Mouse (Mus musculus) liver, embryonic 15.5 days (tissue): ENCODE measurements at regions not wholly inside any gene's neighbourhood (a gene's known extent, or its start where the extent isn't known, plus 50 kb on each side); places are given as distances from the start of the nearest gene placed in this dataset.

ENCODE experiments used
- ATAC-seq: fragments of 200-750 bp; cut with Nextera tagmentation; 2 replicates; pipeline ENCODE4 v1.8.0; 2017; ENCODE audit warnings: moderate number of reproducible peaks, mild to moderate bottlenecking, moderate library complexity; ENCODE audit not compliant: insufficient read depth
- H3K27ac ChIP-seq: fragments of 300-500 bp; sonication (generic); replicated peaks from 2 replicates; pipeline ENCODE4 v1.5.1; 2015; ENCODE audit warnings: mild to moderate bottlenecking, inconsistent platforms
- H3K27me3 ChIP-seq: fragments of 300-500 bp; sonication (generic); 2 replicates; pipeline ENCODE4 v1.6.1; 2015; ENCODE audit warnings: mild to moderate bottlenecking, inconsistent platforms
- H3K36me3 ChIP-seq: fragments of 300-500 bp; sonication (generic); replicated peaks from 2 replicates; pipeline ENCODE4 v1.6.1; 2015; ENCODE audit warnings: moderate library complexity, mild to moderate bottlenecking, inconsistent platforms
- H3K4me1 ChIP-seq: fragments of 300-500 bp; sonication (generic); replicated peaks from 2 replicates; pipeline ENCODE4 v1.6.1; 2015; ENCODE audit warnings: inconsistent platforms
- H3K4me2 ChIP-seq: fragments of 300-500 bp; sonication (generic); 2 replicates; pipeline ENCODE4 v1.6.1; 2015; ENCODE audit warnings: moderate library complexity, mild to moderate bottlenecking, inconsistent platforms
- H3K4me3 ChIP-seq: fragments of 300-500 bp; sonication (generic); replicated peaks from 2 replicates; pipeline ENCODE4 v1.5.1; 2015; ENCODE audit warnings: mild to moderate bottlenecking, inconsistent platforms
- H3K9ac ChIP-seq: fragments of 300-500 bp; sonication (generic); 2 replicates; pipeline ENCODE4 v1.6.1; 2015; ENCODE audit warnings: moderate library complexity, mild to moderate bottlenecking, inconsistent platforms
- H3K9me3 ChIP-seq: fragments of 300-500 bp; sonication (generic); replicated peaks from 2 replicates; pipeline ENCODE4 v1.6.1; 2016; ENCODE audit warnings: inconsistent platforms
- WGBS: fragments of 180-500 bp; shearing (Covaris S2); methylation state at CpG from one replicate; pipeline ENCODE4 v1.1.7; 2015; ENCODE audit warnings: mixed read lengths; ENCODE audit not compliant: insufficient replicate concordance; 5-methylcytosine and 5-hydroxymethylcytosine counted together

DNA sequence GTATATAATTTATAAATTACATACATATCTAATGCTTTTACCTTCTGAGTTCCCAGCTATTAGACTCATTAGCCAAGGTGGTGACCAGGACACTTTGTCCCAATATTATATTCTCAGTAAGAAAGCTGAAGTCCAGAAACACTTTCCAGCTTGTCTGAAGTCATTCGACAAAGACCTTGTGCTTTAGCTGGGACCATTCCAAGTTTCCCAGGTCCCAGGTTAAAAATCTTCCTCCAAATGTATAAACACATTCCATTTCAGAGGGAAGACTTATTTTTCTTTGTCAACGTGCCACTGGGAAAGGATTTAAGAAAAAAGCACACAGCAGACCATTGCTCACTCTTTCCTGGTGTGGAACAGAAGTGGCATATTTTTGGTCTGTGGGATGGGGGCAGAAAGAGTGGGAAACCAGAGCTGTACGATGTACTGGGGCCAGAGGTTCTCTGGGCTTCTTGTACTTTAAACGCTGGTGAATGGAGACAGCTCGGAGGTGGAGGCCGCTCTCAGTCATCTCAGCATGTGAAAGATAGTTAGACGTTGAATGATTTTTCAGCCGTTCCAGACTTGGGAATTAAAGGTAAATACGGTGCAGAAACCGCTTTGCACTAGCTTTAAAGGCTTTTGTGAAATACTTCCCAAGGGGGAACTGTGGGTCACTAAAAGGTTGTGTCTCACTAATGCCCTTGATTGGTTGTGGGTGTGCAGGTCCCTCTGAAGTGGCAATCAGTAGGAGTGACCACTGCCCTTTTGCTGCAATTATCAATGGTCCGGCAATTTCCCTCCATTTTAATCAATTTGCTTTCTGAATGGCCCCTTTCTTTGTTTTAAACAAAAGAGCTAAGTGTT, 261.2 kb upstream of the A1bg start:
- Histone ChIP-seq H3K4me2 (no peak overlapping the region), H3K9ac (no peak overlapping the region), H3K4me1 (no peaks in the 10 kb centered on the region), H3K36me3 (no peaks in the 10 kb centered on the region), H3K27ac (no peak overlapping the region), H3K9me3 (no peaks in the 10 kb centered on the region), H3K4me3 (no peak overlapping the region), H3K27me3 (no peaks in the 10 kb centered on the region)
- WGBS, result 62% methylated on average over 11 of the region's 11 CpGs
- no peak for ATAC-seq

DNA sequence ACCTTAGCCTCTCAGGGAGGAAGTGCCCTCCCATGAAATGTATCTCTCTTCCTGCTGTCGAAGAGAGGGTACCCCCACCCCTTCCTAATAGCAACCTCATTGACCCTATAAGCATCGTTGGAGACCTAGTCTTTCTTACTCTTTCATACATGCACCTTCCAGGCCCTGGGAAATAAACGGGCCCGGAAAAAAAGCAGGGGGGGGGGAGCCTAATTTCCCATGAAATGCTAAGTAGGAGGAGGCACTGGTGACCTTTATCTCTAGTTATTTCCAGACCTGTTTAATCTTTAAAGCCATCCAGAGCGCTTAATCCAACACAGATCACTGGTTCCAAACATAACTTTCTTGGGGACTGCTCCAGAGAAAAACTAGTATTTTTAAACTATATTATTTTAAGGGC, 260.5 kb upstream of the A1bg start:
- Histone ChIP-seq H3K9me3 (no peaks in the 10 kb centered on the region), H3K27ac (no peak overlapping the region), H3K36me3 (no peaks in the 10 kb centered on the region), H3K4me1 (no peaks in the 10 kb centered on the region), H3K9ac (no peak overlapping the region), H3K4me2 (no peak overlapping the region), H3K4me3 (no peak overlapping the region), H3K27me3 (no peaks in the 10 kb centered on the region)
- 35% methylated on average over 5 of the region's 5 CpGs for WGBS
- ATAC-seq, result no peak

DNA sequence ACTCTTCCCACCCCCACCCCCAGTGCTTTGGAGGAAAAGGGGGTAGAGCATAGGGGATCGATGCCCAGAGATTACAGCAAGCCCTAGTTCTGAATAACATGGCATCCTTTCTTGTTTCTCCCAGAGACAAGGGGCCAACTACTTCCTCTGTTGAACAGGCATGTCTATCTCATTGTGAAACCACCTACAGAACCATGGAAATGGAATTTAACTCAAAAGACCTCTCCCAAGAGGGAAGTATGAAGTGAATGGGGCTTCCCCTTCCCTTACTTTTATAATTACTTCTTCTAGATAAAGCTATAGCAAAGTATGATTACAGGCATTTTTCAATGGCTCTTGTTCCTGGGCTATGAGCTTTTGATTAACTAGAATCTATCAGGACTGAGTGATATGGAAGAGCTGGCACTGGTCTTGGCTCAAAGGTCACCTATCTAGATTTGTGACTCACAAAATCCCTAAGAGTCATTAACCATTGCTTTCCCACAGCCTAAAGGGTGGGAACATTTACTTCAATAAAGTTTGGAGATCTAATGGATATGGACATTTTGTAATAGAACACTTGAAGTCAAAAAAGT, 246.1 kb upstream of the A1bg start:
- Histone ChIP-seq H3K27ac (no peak overlapping the region), H3K9me3 (no peaks in the 10 kb centered on the region), H3K4me1 (no peaks in the 10 kb centered on the region)

DNA sequence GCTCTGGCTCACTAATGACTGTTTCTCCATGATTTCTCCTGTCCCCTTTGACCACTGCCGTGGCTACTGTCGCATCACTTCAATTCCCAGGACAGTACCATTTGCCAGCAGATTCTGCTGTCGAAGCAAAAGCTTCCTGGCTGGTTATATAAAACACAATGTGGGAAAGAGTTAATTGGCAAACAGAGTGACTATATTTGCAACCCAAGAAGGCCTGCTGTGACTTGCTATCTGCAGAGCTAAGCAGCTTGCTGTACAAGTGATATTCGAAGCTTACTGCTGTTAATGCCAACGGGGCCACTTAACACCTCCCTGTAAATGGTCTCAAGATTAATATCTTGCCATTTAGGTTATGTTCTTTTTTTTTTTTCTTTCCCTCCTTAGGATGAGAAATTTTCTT, 242.2 kb upstream of the A1bg start:
- no peak for ATAC-seq
- no peaks in the 10 kb centered on the region for H3K36me3 ChIP-seq
- H3K27ac ChIP-seq, result no peak overlapping the region
- no peak overlapping the region for H3K4me3 ChIP-seq
- no peaks in the 10 kb centered on the region for H3K9me3 ChIP-seq
- H3K9ac ChIP-seq, result no peak overlapping the region
- no peak overlapping the region for H3K4me2 ChIP-seq
- no peaks in the 10 kb centered on the region for H3K4me1 ChIP-seq
- 57% methylated on average over 5 of the region's 5 CpGs for WGBS
- no peaks in the 10 kb centered on the region for H3K27me3 ChIP-seq

More for the DNA sequence above, 246.1 kb upstream of the A1bg start:
- Histone ChIP-seq H3K36me3 (no peaks in the 10 kb centered on the region), H3K27me3 (no peaks in the 10 kb centered on the region), H3K4me2 (no peak overlapping the region), H3K9ac (no peak overlapping the region), H3K4me3 (no peak overlapping the region)
- WGBS, result 39% methylated on average over 1 of the region's 1 CpGs
- no peak for ATAC-seq

DNA sequence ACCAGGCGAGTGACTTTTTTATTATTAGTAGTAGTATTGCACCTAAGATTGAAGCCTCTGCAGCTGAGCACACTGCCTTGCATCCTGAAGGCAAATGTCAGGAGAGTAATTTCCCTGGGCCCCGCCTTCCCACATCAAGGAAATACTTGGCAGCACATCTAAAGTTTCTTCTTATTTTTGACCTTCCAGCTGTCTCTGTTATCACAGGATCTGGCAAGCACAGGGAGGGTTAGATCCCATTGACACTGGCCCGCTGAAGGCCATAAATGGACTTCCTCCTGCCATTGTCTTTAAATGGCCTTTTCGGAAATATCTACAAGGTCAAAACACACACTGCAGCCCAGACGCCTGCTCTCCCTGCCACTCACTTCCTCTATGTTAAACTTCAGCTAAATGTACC, 238.6 kb upstream of the A1bg start:
- Histone ChIP-seq H3K4me2 (no peak overlapping the region), H3K27ac (no peak overlapping the region), H3K36me3 (no peaks in the 10 kb centered on the region), H3K27me3 (no peaks in the 10 kb centered on the region), H3K9me3 (no peaks in the 10 kb centered on the region), H3K4me1 (no peaks in the 10 kb centered on the region), H3K4me3 (no peak overlapping the region), H3K9ac (no peak overlapping the region)
- ATAC-seq, result no peak
- WGBS, result 29% methylated on average over 5 of the region's 5 CpGs

DNA sequence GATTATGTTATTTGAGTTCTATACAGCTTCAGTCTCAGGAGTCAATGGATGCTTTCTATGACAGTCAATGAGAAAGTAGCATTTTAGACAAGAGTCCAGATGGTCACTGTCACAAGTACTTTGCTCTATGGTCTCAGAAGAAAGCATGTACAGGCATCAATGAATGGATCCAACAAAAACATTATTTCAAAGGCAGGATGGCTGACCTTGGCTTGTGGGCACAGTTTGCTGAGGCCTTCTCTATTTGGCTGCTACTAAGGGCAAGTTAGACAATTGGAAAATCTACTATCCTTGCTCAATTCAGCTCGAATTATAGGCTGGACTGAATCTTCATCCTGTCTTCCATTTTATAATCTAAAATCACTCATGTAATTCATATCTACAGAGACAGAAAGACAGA, 237.9 kb upstream of the A1bg start:
- H3K27ac ChIP-seq, result no peak overlapping the region
- no peak overlapping the region for H3K4me2 ChIP-seq
- no peak overlapping the region for H3K4me3 ChIP-seq
- 33% methylated on average over 1 of the region's 1 CpGs for WGBS
- H3K9me3 ChIP-seq, result no peaks in the 10 kb centered on the region
- no peaks in the 10 kb centered on the region for H3K4me1 ChIP-seq
- no peak for ATAC-seq
- H3K36me3 ChIP-seq, result no peaks in the 10 kb centered on the region
- H3K9ac ChIP-seq, result no peak overlapping the region
- H3K27me3 ChIP-seq, result no peaks in the 10 kb centered on the region

DNA sequence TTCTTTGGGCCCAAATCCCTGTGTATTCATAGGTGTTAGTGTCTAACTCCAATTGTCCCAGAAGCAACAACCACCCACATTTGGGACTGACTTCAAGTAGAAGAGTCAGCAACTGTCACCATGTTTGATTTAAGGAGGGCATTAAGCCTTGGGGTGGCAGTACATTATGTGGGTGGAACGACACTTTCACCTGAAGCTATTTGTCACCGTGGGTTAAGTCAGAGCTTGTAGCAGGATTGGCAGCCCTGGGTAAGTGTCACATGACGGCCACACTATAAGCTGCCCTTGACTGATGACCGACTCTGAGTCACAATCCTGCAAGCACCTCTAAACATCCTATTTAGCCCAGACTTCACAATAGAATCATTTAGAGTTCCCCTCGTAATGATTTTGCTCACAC, 236.7 kb upstream of the A1bg start:
- WGBS, result 65% methylated on average over 5 of the region's 5 CpGs
- no peak overlapping the region for H3K27ac ChIP-seq

DNA sequence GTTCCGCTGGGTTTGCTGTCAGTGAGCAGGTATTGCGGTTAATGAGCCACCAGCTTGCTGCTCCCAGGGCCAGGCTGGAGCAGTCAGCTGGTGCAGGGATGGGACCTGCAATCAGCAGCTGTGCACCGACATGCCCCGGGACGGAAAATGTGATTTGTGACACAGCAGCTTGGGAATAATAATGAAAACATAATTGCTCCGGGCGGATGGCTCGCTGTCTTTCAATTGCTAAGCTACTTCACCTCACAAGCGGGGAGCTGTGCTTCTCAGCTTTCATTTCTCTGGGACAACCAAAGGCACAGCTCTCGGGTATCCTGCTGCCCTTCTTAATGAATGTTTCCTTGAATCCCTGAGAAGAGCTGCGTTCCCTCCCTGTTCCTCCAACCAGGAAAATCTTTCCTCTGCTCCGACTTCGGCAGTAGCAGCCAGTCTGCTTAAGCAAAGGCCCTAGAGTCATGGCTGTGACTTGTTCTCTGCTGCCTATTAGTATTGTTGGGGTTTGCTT, 235.3 kb upstream of the A1bg start:
- Histone ChIP-seq H3K4me1 (no peaks in the 10 kb centered on the region), H3K36me3 (no peaks in the 10 kb centered on the region), H3K27me3 (no peaks in the 10 kb centered on the region), H3K9me3 (no peaks in the 10 kb centered on the region), H3K4me3 (no peak overlapping the region), H3K4me2 (no peak overlapping the region; the same call in 1 of the 2 replicates), H3K27ac (no peak overlapping the region), H3K9ac (no peak overlapping the region)
- no peak for ATAC-seq
- WGBS, result 54% methylated on average over 13 of the region's 13 CpGs

More for the DNA sequence above, 236.7 kb upstream of the A1bg start:
- no peak for ATAC-seq
- Histone ChIP-seq H3K36me3 (no peaks in the 10 kb centered on the region), H3K9ac (no peak overlapping the region), H3K4me3 (no peak overlapping the region), H3K4me1 (no peaks in the 10 kb centered on the region), H3K9me3 (no peaks in the 10 kb centered on the region), H3K27me3 (no peaks in the 10 kb centered on the region), H3K4me2 (no peak overlapping the region)

DNA sequence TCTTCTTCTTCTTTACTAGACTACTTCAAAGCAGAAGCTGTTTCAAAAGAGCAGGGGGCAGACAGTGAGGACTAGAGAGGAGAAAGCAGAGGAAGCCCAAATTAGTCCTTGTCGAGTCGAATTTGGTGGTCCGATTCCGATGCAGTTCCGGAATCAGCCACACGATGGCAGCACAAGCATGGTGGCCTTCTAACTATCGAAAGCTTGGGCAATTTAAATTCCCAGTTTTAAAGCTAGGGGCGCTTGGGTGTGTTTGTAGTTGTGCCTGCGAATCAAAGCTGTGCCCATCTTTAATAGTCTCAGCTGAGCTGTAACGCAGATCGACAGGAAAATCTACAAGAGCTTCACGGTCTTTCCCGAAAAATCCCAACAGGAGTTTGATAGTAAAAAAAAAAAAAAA, 234.7 kb upstream of the A1bg start:
- H3K27ac ChIP-seq, result no peak overlapping the region
- no peak for ATAC-seq
- 10% methylated on average over 13 of the region's 13 CpGs for WGBS
- H3K36me3 ChIP-seq, result no peaks in the 10 kb centered on the region
- H3K4me1 ChIP-seq, result no peaks in the 10 kb centered on the region
- no peaks in the 10 kb centered on the region for H3K9me3 ChIP-seq
- H3K4me2 ChIP-seq, result no peak overlapping the region
- no peak overlapping the region for H3K4me3 ChIP-seq
- no peak overlapping the region for H3K9ac ChIP-seq
- no peaks in the 10 kb centered on the region for H3K27me3 ChIP-seq

DNA sequence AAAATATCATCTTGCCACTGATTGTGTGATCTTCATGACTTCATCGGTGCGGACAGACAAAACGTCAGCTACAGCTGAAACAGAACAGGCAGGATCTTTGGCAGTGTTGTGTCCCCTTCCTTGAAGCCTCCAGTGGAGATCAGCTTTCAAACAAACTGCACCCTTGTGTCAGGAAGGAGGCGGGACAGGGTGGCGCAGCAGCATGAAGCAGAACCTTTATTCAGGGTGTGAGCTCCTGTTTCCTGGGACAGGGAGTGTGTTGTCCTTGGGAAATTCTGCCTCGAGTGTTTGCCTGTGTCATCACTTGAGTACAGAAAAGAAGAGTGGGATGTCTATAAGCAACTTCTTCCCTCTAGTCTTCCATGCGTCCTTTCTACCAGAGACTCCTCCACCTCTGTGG, 232.7 kb upstream of the A1bg start:
- Histone ChIP-seq H3K27me3 (no peaks in the 10 kb centered on the region), H3K27ac (no peak overlapping the region), H3K4me2 (no peak overlapping the region), H3K9me3 (no peaks in the 10 kb centered on the region), H3K36me3 (no peaks in the 10 kb centered on the region), H3K9ac (no peak overlapping the region), H3K4me3 (no peak overlapping the region), H3K4me1 (no peaks in the 10 kb centered on the region)
- ATAC-seq, result no peak
- WGBS, result 51% methylated on average over 7 of the region's 7 CpGs

DNA sequence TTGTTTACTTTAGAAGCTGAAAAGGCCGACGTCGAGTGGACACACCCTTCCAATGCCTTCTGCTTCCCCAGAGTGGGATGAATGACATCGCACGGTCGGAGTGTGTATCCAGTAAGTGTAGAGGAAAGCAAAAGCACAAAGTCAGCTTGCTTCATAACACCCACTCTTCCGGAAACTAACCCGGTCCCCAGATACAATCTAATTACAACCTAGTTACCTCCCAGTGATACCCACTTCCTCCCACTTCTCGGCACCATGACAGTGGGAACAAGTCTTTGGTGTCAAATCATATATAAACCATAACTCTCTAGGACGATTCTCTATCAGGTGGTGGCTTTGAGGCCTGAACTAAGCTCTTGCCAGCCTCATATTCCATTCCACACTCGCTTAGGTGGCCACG, 231.4 kb upstream of the A1bg start:
- Histone ChIP-seq H3K4me3 (no peak overlapping the region), H3K27me3 (no peaks in the 10 kb centered on the region), H3K9ac (no peak overlapping the region), H3K27ac (no peak overlapping the region), H3K4me2 (no peak overlapping the region), H3K9me3 (no peaks in the 10 kb centered on the region), H3K36me3 (no peaks in the 10 kb centered on the region), H3K4me1 (no peaks in the 10 kb centered on the region)
- no peak for ATAC-seq
- 63% methylated on average over 12 of the region's 12 CpGs for WGBS
